Comparison of ENCODE assay signal across 16 mouse cellular contexts in the genomic region with DNA sequence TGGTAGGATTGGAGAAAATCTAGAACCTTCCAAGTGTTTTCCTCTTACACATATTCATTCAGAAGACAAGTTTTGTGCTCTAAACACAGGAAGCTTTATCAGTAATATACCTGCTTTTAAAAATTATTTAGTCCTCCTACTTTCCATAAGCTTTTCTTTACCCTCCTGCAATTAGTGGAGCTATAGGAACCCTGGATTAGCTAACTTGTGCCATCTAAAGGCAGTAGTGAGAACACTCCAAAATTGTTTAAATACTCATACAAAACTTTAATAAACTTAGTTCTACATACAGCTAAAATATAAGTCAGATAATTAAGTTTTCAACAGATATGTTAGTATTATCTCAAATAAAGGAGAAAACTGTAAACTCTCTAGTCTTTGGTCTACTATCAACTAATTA.
A peak's percentile ranks its signal among the peaks of the same experiment; 100 is the strongest.
DNase-seq lines count a peak whose midpoint lies in the region; ATAC-seq and TF ChIP-seq lines count a peak whose summit lies in the region.
"Had no signal": no experiment of that assay in that cellular context is flagged by ENCODE, and none has a peak within 500 bp of the region (broad histone marks: within the 10 kb centered on the region; RNA-seq: fewer than 3 reads in every experiment).

No protein-coding gene starts in this region.

- no peak overlapping the region for H3K27ac ChIP-seq in forebrain, embryonic 14.5 days (ENCODE audit: low read depth, low read length)
- no peak overlapping the region for H3K27ac ChIP-seq in forebrain, embryonic 11.5 days (ENCODE audit: low read depth, low read length)
- no peak overlapping the region for H3K27ac ChIP-seq in kidney, postnatal 0 days
- H3K27ac ChIP-seq: hindbrain, embryonic 15.5 days had no signal

- no peak overlapping the region for H3K9ac ChIP-seq in forebrain, embryonic 14.5 days (ENCODE audit: low read length)
- no peak overlapping the region for H3K9ac ChIP-seq in forebrain, embryonic 11.5 days (ENCODE audit: low read length)
- no peak overlapping the region for H3K9ac ChIP-seq in kidney, postnatal 0 days (ENCODE audit: low read depth, low read length)
- H3K9ac ChIP-seq: heart, embryonic 12.5 days; hindbrain, embryonic 15.5 days had no signal

- no peaks in the 10 kb centered on the region for H3K36me3 ChIP-seq in forebrain, embryonic 14.5 days (ENCODE audit: control insufficient read depth, insufficient read depth, low read length)
- no peaks in the 10 kb centered on the region for H3K36me3 ChIP-seq in forebrain, embryonic 11.5 days (ENCODE audit: control insufficient read depth, insufficient read depth, low read length)
- H3K36me3 ChIP-seq in kidney, postnatal 0 days (ENCODE audit: insufficient read depth, low read length), result no peaks in the 10 kb centered on the region
- H3K36me3 ChIP-seq: heart, embryonic 12.5 days; hindbrain, embryonic 15.5 days had no signal

- H3K4me2 ChIP-seq in forebrain, embryonic 14.5 days (ENCODE audit: low read length), result no peak overlapping the region
- no peak overlapping the region for H3K4me2 ChIP-seq in forebrain, embryonic 11.5 days (ENCODE audit: low read depth, low read length, severe bottlenecking)
- H3K4me2 ChIP-seq in kidney, postnatal 0 days (ENCODE audit: low read length), result no peak overlapping the region
- H3K4me2 ChIP-seq: heart, embryonic 12.5 days; hindbrain, embryonic 15.5 days had no signal

- no peaks in the 10 kb centered on the region for H3K4me1 ChIP-seq in forebrain, embryonic 14.5 days (ENCODE audit: control insufficient read depth, insufficient read depth, low read length)
- no peaks in the 10 kb centered on the region for H3K4me1 ChIP-seq in forebrain, embryonic 11.5 days (replicated peaks; ENCODE audit: control insufficient read depth, insufficient read depth, low read length)
- no peaks in the 10 kb centered on the region for H3K4me1 ChIP-seq in kidney, postnatal 0 days (replicated peaks; ENCODE audit: insufficient read depth, low read length)
- H3K4me1 ChIP-seq: heart, embryonic 12.5 days; hindbrain, embryonic 15.5 days had no signal

- peak; percentile 20 for DNase-seq in forebrain, embryonic 14.5 days (ENCODE audit: low spot score)
- DNase-seq in forebrain, embryonic 11.5 days (ENCODE audit: low spot score), result no peak
- DNase-seq in kidney, postnatal 0 days (ENCODE audit: low spot score), result peak; percentile 67
- DNase-seq in kidney, postnatal 36 days, result no peak
- DNase-seq in 3134 (ENCODE audit: extremely low read depth, insufficient read length, low spot score), result peak; percentile 3
- peak; percentile 23 for DNase-seq in brain, adult 2 months (ENCODE audit: low read depth, low spot score)
- DNase-seq in adrenal gland, postnatal 10 days, result no peak
- no peak for DNase-seq in cerebellum, adult 11-12 months
- DNase-seq: adrenal gland, postnatal 14 days; cerebellum, adult 11 months; kidney, postnatal 25 days; right cerebral cortex, postnatal 14 days; thymus, postnatal 25 days had no signal

- H3K4me3 ChIP-seq in forebrain, embryonic 14.5 days (ENCODE audit: low read depth, low read length), result no peak overlapping the region
- no peak overlapping the region for H3K4me3 ChIP-seq in forebrain, embryonic 11.5 days (ENCODE audit: low read depth, low read length)
- H3K4me3 ChIP-seq in kidney, postnatal 0 days (replicated peaks; ENCODE audit: low read depth, low read length), result no peak overlapping the region
- H3K4me3 ChIP-seq: heart, embryonic 12.5 days; hindbrain, embryonic 15.5 days had no signal

- H3K27me3 ChIP-seq in forebrain, embryonic 14.5 days (replicated peaks; ENCODE audit: control insufficient read depth, insufficient read depth, low read length), result no peaks in the 10 kb centered on the region
- H3K27me3 ChIP-seq in forebrain, embryonic 11.5 days (ENCODE audit: control insufficient read depth, insufficient read depth, low read length), result no peaks in the 10 kb centered on the region
- no peaks in the 10 kb centered on the region for H3K27me3 ChIP-seq in kidney, postnatal 0 days (ENCODE audit: insufficient read depth, low read length)
- H3K27me3 ChIP-seq: heart, embryonic 12.5 days; hindbrain, embryonic 15.5 days had no signal

- peak; percentile 71 for TF ChIP-seq CTCF in kidney, postnatal 0 days (IDR thresholded peaks at IDR 0.05; ENCODE audit: low read depth)

- ATAC-seq in forebrain, embryonic 14.5 days, result no peak
- no peak for ATAC-seq in forebrain, embryonic 11.5 days (replicated peaks; ENCODE audit: low FRiP score)
- ATAC-seq in kidney, postnatal 0 days (replicated peaks; ENCODE audit: low FRiP score, low read depth), result no peak
- ATAC-seq: midbrain, embryonic 16.5 days had no signal

- H3K9me3 ChIP-seq in forebrain, embryonic 14.5 days (replicated peaks; ENCODE audit: control insufficient read depth, low read length), result no peaks in the 10 kb centered on the region
- H3K9me3 ChIP-seq in forebrain, embryonic 11.5 days (ENCODE audit: control insufficient read depth, low read length), result no peaks in the 10 kb centered on the region
- no peaks in the 10 kb centered on the region for H3K9me3 ChIP-seq in kidney, postnatal 0 days (replicated peaks; ENCODE audit: low read length)
- H3K9me3 ChIP-seq: heart, embryonic 12.5 days; hindbrain, embryonic 15.5 days had no signal

Comparison
In these comparisons a context has a peak if more than half of its experiments do, and no peak if none do; other contexts are left out.
1. DNase-seq: peak in forebrain, embryonic 14.5 days (single experiment), kidney, postnatal 0 days (single experiment), 3134 (single experiment) and brain, adult 2 months (single experiment); none in forebrain, embryonic 11.5 days (single experiment), kidney, postnatal 36 days (0 of 2), adrenal gland, postnatal 10 days (single experiment) and cerebellum, adult 11-12 months (single experiment).